Comparison of ENCODE assay signal across 8 mouse cellular contexts in the genomic region with DNA sequence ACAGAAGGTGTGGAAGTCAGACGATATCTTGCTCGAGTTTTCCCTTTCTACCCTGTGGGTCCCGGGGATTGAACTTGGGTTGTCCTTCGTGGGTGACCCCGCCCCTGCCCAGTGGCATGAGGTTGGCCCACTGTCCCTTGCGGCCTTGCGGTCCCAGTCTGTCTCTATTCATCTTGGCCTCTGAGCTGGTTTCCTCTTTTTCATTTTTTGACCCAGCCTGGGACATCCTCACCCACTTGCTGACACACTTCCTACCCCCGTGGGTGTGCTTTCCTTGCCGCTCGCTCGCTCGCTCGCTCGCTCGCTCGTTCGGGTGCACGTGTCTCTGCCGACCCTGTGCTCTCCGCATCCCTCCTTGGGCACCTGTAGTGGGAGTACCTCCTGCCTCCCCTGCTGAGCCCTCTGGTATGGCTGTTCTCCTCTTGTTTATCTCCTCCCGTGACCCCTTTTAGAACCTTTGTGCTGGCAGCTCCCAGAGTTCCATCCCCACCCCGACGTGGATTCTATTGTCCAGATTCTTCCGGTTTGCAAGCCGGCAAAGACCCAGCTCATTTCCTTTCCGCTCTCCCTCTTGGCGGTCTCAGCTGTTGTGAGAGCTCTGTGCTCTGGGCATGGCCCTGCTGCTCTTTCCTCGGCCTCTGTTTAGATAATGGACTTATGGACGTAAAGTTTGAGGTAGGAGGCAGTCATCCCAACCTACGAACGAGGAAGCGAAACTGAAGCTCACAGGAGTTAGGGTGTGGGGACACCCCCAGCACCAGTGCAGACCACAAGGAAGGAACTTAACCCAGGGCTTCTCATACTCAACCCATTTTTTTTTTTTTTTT. TPM values are rescaled to one million over a fixed set of nuclear protein-coding genes. Genes with fewer than 3 reads are reported as not detected.
DNase-seq lines count a peak whose midpoint lies in the region; ATAC-seq and TF ChIP-seq lines count a peak whose summit lies in the region.

No protein-coding gene starts in this region.

- TF ChIP-seq CTCF in kidney, postnatal 0 days (IDR thresholded peaks at IDR 0.05; ENCODE audit: low read depth): no peak

- WGBS in midbrain, embryonic 11.5 days: 84% methylated on average over 32 of the region's 32 CpGs
- WGBS in midbrain, embryonic 10.5 days: 81% methylated on average over 32 of the region's 32 CpGs
- WGBS in embryonic facial prominence, embryonic 13.5 days: 88% methylated on average over 32 of the region's 32 CpGs
- WGBS in kidney, postnatal 0 days: 61% methylated on average over 32 of the region's 32 CpGs

- no peak overlapping the region for H3K4me2 ChIP-seq in midbrain, embryonic 11.5 days
- H3K4me2 ChIP-seq in embryonic facial prominence, embryonic 13.5 days: no peak overlapping the region; the same call in 1 of the 2 replicates
- H3K4me2 ChIP-seq in kidney, postnatal 0 days (ENCODE audit: low read length): peak overlapping the region; percentile 10; the same call in 1 of the 2 replicates

- no peaks in the 10 kb centered on the region for H3K36me3 ChIP-seq in midbrain, embryonic 11.5 days (ENCODE audit: control insufficient read depth, insufficient read depth, low read length)
- peaks cover 20% of the 10 kb centered on the region for H3K36me3 ChIP-seq in midbrain, embryonic 10.5 days
- H3K36me3 ChIP-seq in embryonic facial prominence, embryonic 13.5 days: peaks cover 23% of the 10 kb centered on the region; the same call in 1 of the 2 replicates
- 0 out of 2 replicates have a peak, but pooled peaks cover 4% of the 10 kb centered on the region for H3K36me3 ChIP-seq in kidney, postnatal 0 days (ENCODE audit: insufficient read depth, low read length)

- H3K27me3 ChIP-seq in midbrain, embryonic 11.5 days (ENCODE audit: control insufficient read depth, insufficient read depth, low read length): no peaks in the 10 kb centered on the region
- H3K27me3 ChIP-seq in midbrain, embryonic 10.5 days (ENCODE audit: low read depth, poor library complexity, severe bottlenecking): no peaks in the 10 kb centered on the region
- H3K27me3 ChIP-seq in embryonic facial prominence, embryonic 13.5 days: no peaks in the 10 kb centered on the region
- no peaks in the 10 kb centered on the region for H3K27me3 ChIP-seq in kidney, postnatal 0 days (ENCODE audit: insufficient read depth, low read length)

- ATAC-seq in midbrain, embryonic 11.5 days (ENCODE audit: low FRiP score): no peak
- no peak for ATAC-seq in embryonic facial prominence, embryonic 13.5 days (ENCODE audit: insufficient number of reproducible peaks, insufficient read depth, low FRiP score, low TSS enrichment, low read depth)
- ATAC-seq in kidney, postnatal 0 days (replicated peaks; ENCODE audit: low FRiP score, low read depth): no peak
- peak; percentile 81 for ATAC-seq in megakaryocyte progenitor cell, adult 5-6 weeks (replicated peaks; ENCODE audit: poor library complexity)
- ATAC-seq in cerebellum, adult (ENCODE audit: insufficient number of reproducible peaks, low FRiP score, low TSS enrichment): no peak

- H3K27ac ChIP-seq in midbrain, embryonic 11.5 days (ENCODE audit: low read depth, low read length): no peak overlapping the region
- no peak overlapping the region; the same call in 1 of the 2 replicates for H3K27ac ChIP-seq in midbrain, embryonic 10.5 days (replicated peaks)
- H3K27ac ChIP-seq in embryonic facial prominence, embryonic 13.5 days: peak overlapping the region; percentile 95
- peak overlapping the region; percentile 84 for H3K27ac ChIP-seq in kidney, postnatal 0 days

- H3K9ac ChIP-seq in midbrain, embryonic 11.5 days (ENCODE audit: low read length): no peak overlapping the region
- H3K9ac ChIP-seq in embryonic facial prominence, embryonic 13.5 days: no peak overlapping the region
- no peak overlapping the region for H3K9ac ChIP-seq in kidney, postnatal 0 days (ENCODE audit: low read depth, low read length)

- DNase-seq in midbrain, embryonic 11.5 days (ENCODE audit: low spot score, missing footprints): peak; percentile 82
- no peak for DNase-seq in midbrain, embryonic 10.5 days (ENCODE audit: low spot score)
- DNase-seq in kidney, postnatal 0 days (ENCODE audit: low spot score): no peak
- DNase-seq in ovary, postnatal 10 days (ENCODE audit: low spot score): no peak
- DNase-seq in right cerebral cortex, postnatal 14 days: no peak

- H3K4me3 ChIP-seq in midbrain, embryonic 11.5 days (ENCODE audit: low read depth, low read length): no peak overlapping the region
- no peak overlapping the region for H3K4me3 ChIP-seq in midbrain, embryonic 10.5 days
- H3K4me3 ChIP-seq in embryonic facial prominence, embryonic 13.5 days: no peak overlapping the region
- no peak overlapping the region for H3K4me3 ChIP-seq in kidney, postnatal 0 days (replicated peaks; ENCODE audit: low read depth, low read length)

- H3K9me3 ChIP-seq in midbrain, embryonic 11.5 days (ENCODE audit: control insufficient read depth, low read length): no peaks in the 10 kb centered on the region
- H3K9me3 ChIP-seq in midbrain, embryonic 10.5 days (replicated peaks): no peaks in the 10 kb centered on the region
- H3K9me3 ChIP-seq in embryonic facial prominence, embryonic 13.5 days: no peaks in the 10 kb centered on the region
- no peaks in the 10 kb centered on the region for H3K9me3 ChIP-seq in kidney, postnatal 0 days (replicated peaks; ENCODE audit: low read length)

- H3K4me1 ChIP-seq in midbrain, embryonic 11.5 days (ENCODE audit: control insufficient read depth, insufficient read depth, low read length): 0 out of 2 replicates have a peak, but pooled peaks cover 2% of the 10 kb centered on the region
- H3K4me1 ChIP-seq in midbrain, embryonic 10.5 days: peaks cover 28% of the 10 kb centered on the region
- peaks cover 48% of the 10 kb centered on the region for H3K4me1 ChIP-seq in embryonic facial prominence, embryonic 13.5 days
- peaks cover 20% of the 10 kb centered on the region for H3K4me1 ChIP-seq in kidney, postnatal 0 days (replicated peaks; ENCODE audit: insufficient read depth, low read length)

RNA-seq across cellular contexts. Expression of a gene that starts 9.8 kb away (rescaled TPM):
- 7.3 and 7.7 TPM in 2 replicates for polyA plus RNA-seq in midbrain, embryonic 11.5 days (2014; fragmentation: Nextera tagmentation; extraction: Ambion mirVana)
- 27.9 and 28.9 TPM in 2 replicates for polyA plus RNA-seq in midbrain, embryonic 10.5 days (2016; fragmentation: Nextera tagmentation; extraction: Ambion mirVana)
- 39.6 and 44.2 TPM in 2 replicates for polyA plus RNA-seq in embryonic facial prominence, embryonic 13.5 days (2015; fragmentation: Nextera tagmentation; extraction: Ambion mirVana)
- polyA plus RNA-seq in kidney, postnatal 0 days (2015; fragmentation: Nextera tagmentation; extraction: Ambion mirVana): 48.3 and 53.1 TPM in 2 replicates
- total RNA-seq in megakaryocyte progenitor cell, adult 5-6 weeks (2015): 40.4 and 52.8 TPM in 2 replicates
- 69.6 and 73.0 TPM in 2 replicates for total RNA-seq in megakaryocyte progenitor cell, adult 5-6 weeks (2017)

RNA-seq across cellular contexts. Expression of a gene that starts 31.8 kb away (rescaled TPM):
- polyA plus RNA-seq in midbrain, embryonic 11.5 days (2014; fragmentation: Nextera tagmentation; extraction: Ambion mirVana): 16.2 and 18.9 TPM in 2 replicates
- 15.2 and 17.0 TPM in 2 replicates for polyA plus RNA-seq in midbrain, embryonic 10.5 days (2016; fragmentation: Nextera tagmentation; extraction: Ambion mirVana)
- polyA plus RNA-seq in embryonic facial prominence, embryonic 13.5 days (2015; fragmentation: Nextera tagmentation; extraction: Ambion mirVana): 24.8 and 28.1 TPM in 2 replicates
- 19.6 and 20.2 TPM in 2 replicates for polyA plus RNA-seq in kidney, postnatal 0 days (2015; fragmentation: Nextera tagmentation; extraction: Ambion mirVana)
- 9.8 and 12.3 TPM in 2 replicates for total RNA-seq in megakaryocyte progenitor cell, adult 5-6 weeks (2015)
- total RNA-seq in megakaryocyte progenitor cell, adult 5-6 weeks (2017): 2.8 and 4.6 TPM in 2 replicates

RNA-seq across cellular contexts. Expression of a gene that starts 43.0 kb away (rescaled TPM):
- 1,161 and 1,182 TPM in 2 replicates for polyA plus RNA-seq in midbrain, embryonic 11.5 days (2014; fragmentation: Nextera tagmentation; extraction: Ambion mirVana)
- 1,126 and 1,338 TPM in 2 replicates for polyA plus RNA-seq in midbrain, embryonic 10.5 days (2016; fragmentation: Nextera tagmentation; extraction: Ambion mirVana)
- polyA plus RNA-seq in embryonic facial prominence, embryonic 13.5 days (2015; fragmentation: Nextera tagmentation; extraction: Ambion mirVana): 1,563 and 1,729 TPM in 2 replicates
- polyA plus RNA-seq in kidney, postnatal 0 days (2015; fragmentation: Nextera tagmentation; extraction: Ambion mirVana): 1,459 and 1,525 TPM in 2 replicates
- 3,223 and 3,257 TPM in 2 replicates for total RNA-seq in megakaryocyte progenitor cell, adult 5-6 weeks (2015)
- 1,603 and 2,013 TPM in 2 replicates for total RNA-seq in megakaryocyte progenitor cell, adult 5-6 weeks (2017)

RNA-seq across cellular contexts. Expression of a gene that starts 48.8 kb away (rescaled TPM):
- 27.6 and 32.2 TPM in 2 replicates for polyA plus RNA-seq in midbrain, embryonic 11.5 days (2014; fragmentation: Nextera tagmentation; extraction: Ambion mirVana)
- polyA plus RNA-seq in midbrain, embryonic 10.5 days (2016; fragmentation: Nextera tagmentation; extraction: Ambion mirVana): 52.5 and 61.2 TPM in 2 replicates
- 45.8 and 47.9 TPM in 2 replicates for polyA plus RNA-seq in embryonic facial prominence, embryonic 13.5 days (2015; fragmentation: Nextera tagmentation; extraction: Ambion mirVana)
- 20.7 and 24.5 TPM in 2 replicates for polyA plus RNA-seq in kidney, postnatal 0 days (2015; fragmentation: Nextera tagmentation; extraction: Ambion mirVana)
- 17.5 and 17.7 TPM in 2 replicates for total RNA-seq in megakaryocyte progenitor cell, adult 5-6 weeks (2015)
- total RNA-seq in megakaryocyte progenitor cell, adult 5-6 weeks (2017): 33.2 and 35.3 TPM in 2 replicates

RNA-seq across cellular contexts. Expression of a gene that starts 50.2 kb away (rescaled TPM):
- polyA plus RNA-seq in midbrain, embryonic 11.5 days (2014; fragmentation: Nextera tagmentation; extraction: Ambion mirVana): not detected in 2 replicates
- polyA plus RNA-seq in midbrain, embryonic 10.5 days (2016; fragmentation: Nextera tagmentation; extraction: Ambion mirVana): 0.41 and 0.62 TPM in 2 replicates
- not detected in 2 replicates for polyA plus RNA-seq in embryonic facial prominence, embryonic 13.5 days (2015; fragmentation: Nextera tagmentation; extraction: Ambion mirVana)
- 0.97 and 0.98 TPM in 2 replicates for polyA plus RNA-seq in kidney, postnatal 0 days (2015; fragmentation: Nextera tagmentation; extraction: Ambion mirVana)
- not detected in 2 replicates for total RNA-seq in megakaryocyte progenitor cell, adult 5-6 weeks (2015)
- total RNA-seq in megakaryocyte progenitor cell, adult 5-6 weeks (2017): not detected in 2 replicates

Comparison
In these comparisons a context has a peak if more than half of its experiments do, and no peak if none do; other contexts are left out.
1. H3K27ac ChIP-seq: peak in embryonic facial prominence, embryonic 13.5 days (single experiment) and kidney, postnatal 0 days (single experiment); none in midbrain, embryonic 11.5 days (single experiment) and midbrain, embryonic 10.5 days (single experiment).